Mouse (Mus musculus): ENCODE measurements around the gene Nod2. TPM values are rescaled to one million over a fixed set of nuclear protein-coding genes. Genes with fewer than 3 reads are reported as not detected.

The Nod2 gene
- polyA plus RNA-seq, 1 experiment from 2014 or later = 0.13 TPM

DNA sequence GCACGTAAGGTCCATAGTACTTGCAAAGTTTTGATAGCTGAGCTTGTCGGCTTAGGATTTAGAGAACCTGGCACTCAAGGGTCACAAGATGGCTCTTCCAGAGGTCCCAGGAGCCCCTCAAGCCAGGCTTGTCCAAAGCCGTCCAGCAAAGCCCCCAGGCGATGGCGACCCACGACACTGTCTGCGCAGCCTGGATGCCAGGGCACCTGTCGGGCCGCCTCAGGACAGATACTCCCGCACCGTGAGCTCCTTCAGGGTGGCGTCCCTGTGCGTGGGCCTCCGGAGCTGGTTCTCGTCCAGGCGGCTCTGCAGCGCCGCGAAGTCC is 20.2 kb upstream of the Nod2 start:
- Histone ChIP-seq H3K36me3 (ENCODE audit: control insufficient read depth, insufficient read depth, low read length) (no peaks in the 10 kb centered on the region), H3K27me3 (ENCODE audit: control insufficient read depth, insufficient read depth, low read length) (0 out of 2 replicates have a peak, but pooled peaks cover 9% of the 10 kb centered on the region), H3K9ac (replicated peaks; ENCODE audit: low read depth, low read length) (peak overlapping the region; percentile 45; the same call in 1 of the 2 replicates), H3K4me2 (replicated peaks; ENCODE audit: low read depth, low read length) (peak overlapping the region; percentile 78), H3K4me1 (ENCODE audit: control insufficient read depth, insufficient read depth, low read length) (no peaks in the 10 kb centered on the region), H3K9me3 (ENCODE audit: control insufficient read depth, low read depth, low read length) (no peaks in the 10 kb centered on the region), H3K4me3 (ENCODE audit: low read depth, low read length) (peak overlapping the region; percentile 42), H3K27ac (ENCODE audit: low read length) (no peak overlapping the region)
- WGBS = 11% methylated on average over 19 of the region's 19 CpGs
- ATAC-seq (ENCODE audit: insufficient number of reproducible peaks, insufficient read depth, low FRiP score, low read depth) = no peak; the same call in 1 of the 2 replicates

DNA sequence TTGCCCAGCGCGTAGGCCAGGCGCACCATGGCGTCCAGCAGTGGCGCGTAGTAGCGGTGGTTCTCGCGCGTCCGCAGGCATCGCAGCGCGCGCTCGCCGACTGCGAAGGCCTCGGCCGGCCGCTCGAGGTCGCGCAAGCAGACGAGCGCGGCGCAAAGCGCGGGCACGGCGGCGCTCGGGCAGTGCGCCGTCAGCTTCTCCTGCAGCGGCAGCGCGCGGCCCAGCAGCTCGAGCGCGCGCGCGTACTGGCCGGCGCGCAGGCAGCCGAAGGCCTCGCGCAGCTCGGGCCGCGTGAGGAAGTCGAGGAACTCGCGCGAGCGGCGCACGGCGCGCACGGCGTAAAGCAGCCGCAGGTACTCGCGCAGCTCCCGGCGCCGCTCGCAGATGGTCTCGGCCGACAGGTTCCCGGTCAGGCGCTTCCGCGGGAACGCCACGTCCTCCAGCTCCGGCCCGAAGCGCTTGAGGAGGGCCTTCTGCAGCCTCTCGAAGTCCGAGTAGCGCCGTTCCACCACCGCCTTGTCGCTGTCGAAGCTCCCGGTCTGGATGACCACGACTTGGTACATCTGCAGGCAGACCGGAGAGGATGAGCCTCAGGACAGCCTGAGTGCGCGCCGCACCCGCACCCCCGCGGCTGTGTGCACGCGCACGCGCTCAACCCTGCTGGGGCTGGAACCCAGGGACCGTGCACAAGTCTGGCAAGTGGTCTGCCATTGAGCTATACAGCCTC is 19.7 kb upstream of the Nod2 start:
- Histone ChIP-seq H3K27ac (ENCODE audit: low read length) (no peak overlapping the region), H3K4me2 (replicated peaks; ENCODE audit: low read depth, low read length) (peak overlapping the region; percentile 78), H3K36me3 (ENCODE audit: control insufficient read depth, insufficient read depth, low read length) (no peaks in the 10 kb centered on the region), H3K9me3 (ENCODE audit: control insufficient read depth, low read depth, low read length) (no peaks in the 10 kb centered on the region), H3K9ac (replicated peaks; ENCODE audit: low read depth, low read length) (peak overlapping the region; percentile 45; the same call in 1 of the 2 replicates), H3K4me3 (ENCODE audit: low read depth, low read length) (peak overlapping the region; percentile 42), H3K27me3 (ENCODE audit: control insufficient read depth, insufficient read depth, low read length) (0 out of 2 replicates have a peak, but pooled peaks cover 9% of the 10 kb centered on the region), H3K4me1 (ENCODE audit: control insufficient read depth, insufficient read depth, low read length) (no peaks in the 10 kb centered on the region)
- WGBS = under 1% methylated on average over 105 of the region's 105 CpGs
- peak; percentile 81 for ATAC-seq (ENCODE audit: insufficient number of reproducible peaks, insufficient read depth, low FRiP score, low read depth)

DNA sequence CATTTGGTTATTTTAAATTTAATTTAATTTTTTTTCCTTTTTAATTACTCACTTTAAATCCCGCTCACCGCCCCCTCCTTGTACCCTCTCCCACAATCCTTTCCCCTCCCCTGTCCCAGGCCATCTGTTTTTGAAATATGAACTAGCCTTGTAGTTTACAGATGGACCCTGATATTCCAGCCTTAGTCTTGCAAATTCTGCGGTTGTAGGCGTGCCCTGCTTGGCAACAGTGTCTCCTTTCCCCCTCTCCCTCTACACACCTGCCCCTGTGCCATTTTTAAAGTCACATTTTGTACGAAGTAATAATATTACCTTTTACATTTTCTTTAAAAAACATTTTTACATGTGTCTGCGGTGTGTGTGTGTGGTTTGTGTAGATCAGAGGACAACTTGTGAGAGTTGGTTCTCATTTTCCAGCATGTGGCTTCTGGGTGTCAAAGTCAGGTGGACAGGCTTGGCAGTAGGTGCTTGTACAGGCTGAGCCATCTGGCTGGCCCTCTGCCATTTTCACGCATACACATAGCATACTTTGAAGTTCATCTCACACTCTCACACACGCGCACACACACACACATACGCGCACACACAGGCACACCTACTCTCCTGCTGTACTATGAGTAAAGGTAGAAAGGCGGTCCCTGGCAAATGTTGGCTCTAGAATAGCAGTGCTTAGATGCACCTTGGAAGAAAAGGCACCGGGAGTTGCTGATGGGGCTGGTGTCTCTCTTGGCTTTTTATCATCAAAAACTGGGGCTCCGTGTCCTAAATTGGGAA is 18.9 kb upstream of the Nod2 start:
- Histone ChIP-seq H3K36me3 (ENCODE audit: control insufficient read depth, insufficient read depth, low read length) (no peaks in the 10 kb centered on the region), H3K4me2 (replicated peaks; ENCODE audit: low read depth, low read length) (peak overlapping the region; percentile 78), H3K4me3 (ENCODE audit: low read depth, low read length) (peak overlapping the region; percentile 42), H3K9me3 (ENCODE audit: control insufficient read depth, low read depth, low read length) (no peaks in the 10 kb centered on the region), H3K27me3 (ENCODE audit: control insufficient read depth, insufficient read depth, low read length) (0 out of 2 replicates have a peak, but pooled peaks cover 9% of the 10 kb centered on the region), H3K4me1 (ENCODE audit: control insufficient read depth, insufficient read depth, low read length) (no peaks in the 10 kb centered on the region), H3K27ac (ENCODE audit: low read length) (no peak overlapping the region), H3K9ac (replicated peaks; ENCODE audit: low read depth, low read length) (peak overlapping the region; percentile 45; the same call in 1 of the 2 replicates)
- ATAC-seq (ENCODE audit: insufficient number of reproducible peaks, insufficient read depth, low FRiP score, low read depth) = no peak
- 61% methylated on average over 14 of the region's 14 CpGs for WGBS

DNA sequence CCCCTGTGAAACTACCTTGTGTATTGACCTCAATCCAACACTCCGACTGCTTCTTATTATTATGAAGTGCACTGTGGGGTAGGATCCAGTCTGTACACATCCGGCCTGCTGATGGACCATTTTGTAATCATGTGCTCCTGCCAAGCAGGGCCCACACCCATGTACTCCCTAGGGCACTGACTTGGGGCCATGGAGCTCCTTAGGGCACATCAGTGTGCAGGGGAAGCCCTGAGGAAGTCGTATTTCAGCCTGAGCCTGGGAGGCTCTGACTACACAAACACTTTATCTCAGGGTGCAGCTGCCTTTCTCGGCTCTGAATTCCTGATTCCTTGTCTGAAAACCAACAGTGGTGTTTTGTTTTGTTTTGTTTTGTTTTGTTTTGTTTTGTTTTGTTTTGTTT is 16.9 kb upstream of the Nod2 start:
- H3K9ac ChIP-seq (replicated peaks; ENCODE audit: low read depth, low read length) = no peak overlapping the region
- H3K36me3 ChIP-seq (ENCODE audit: control insufficient read depth, insufficient read depth, low read length) = no peaks in the 10 kb centered on the region
- no peak overlapping the region for H3K4me2 ChIP-seq (replicated peaks; ENCODE audit: low read depth, low read length)
- ATAC-seq (ENCODE audit: insufficient number of reproducible peaks, insufficient read depth, low FRiP score, low read depth) = no peak
- H3K27ac ChIP-seq (ENCODE audit: low read length) = no peak overlapping the region
- no peaks in the 10 kb centered on the region for H3K4me1 ChIP-seq (ENCODE audit: control insufficient read depth, insufficient read depth, low read length)
- WGBS = 72% methylated on average over 4 of the region's 4 CpGs
- no peaks in the 10 kb centered on the region for H3K9me3 ChIP-seq (ENCODE audit: control insufficient read depth, low read depth, low read length)
- no peak overlapping the region for H3K4me3 ChIP-seq (ENCODE audit: low read depth, low read length)
- H3K27me3 ChIP-seq (ENCODE audit: control insufficient read depth, insufficient read depth, low read length) = 0 out of 2 replicates have a peak, but pooled peaks cover 9% of the 10 kb centered on the region

DNA sequence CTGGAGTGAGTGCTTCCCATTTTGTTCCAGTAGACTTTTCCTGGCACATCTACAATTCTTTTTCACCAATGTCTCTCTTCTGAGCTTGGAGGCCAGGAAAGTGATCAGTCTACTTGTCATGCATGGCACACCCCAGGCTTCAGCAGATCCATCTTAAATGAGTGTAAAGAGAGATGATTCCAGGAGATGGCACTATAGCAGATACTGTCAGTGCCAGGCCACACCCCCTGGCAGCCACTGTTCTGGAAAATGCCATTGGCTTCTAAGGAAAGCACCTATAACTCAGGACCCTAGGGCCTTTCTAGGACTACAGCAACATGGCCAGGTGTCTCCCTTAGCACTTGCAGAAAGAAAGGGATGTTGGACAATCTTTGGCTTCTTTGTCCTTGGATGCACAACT is 16.0 kb upstream of the Nod2 start:
- Histone ChIP-seq H3K4me3 (ENCODE audit: low read depth, low read length) (no peak overlapping the region), H3K27ac (ENCODE audit: low read length) (no peak overlapping the region), H3K4me1 (ENCODE audit: control insufficient read depth, insufficient read depth, low read length) (no peaks in the 10 kb centered on the region), H3K9ac (replicated peaks; ENCODE audit: low read depth, low read length) (no peak overlapping the region), H3K9me3 (ENCODE audit: control insufficient read depth, low read depth, low read length) (no peaks in the 10 kb centered on the region), H3K4me2 (replicated peaks; ENCODE audit: low read depth, low read length) (no peak overlapping the region), H3K27me3 (ENCODE audit: control insufficient read depth, insufficient read depth, low read length) (0 out of 2 replicates have a peak, but pooled peaks cover 9% of the 10 kb centered on the region), H3K36me3 (ENCODE audit: control insufficient read depth, insufficient read depth, low read length) (no peaks in the 10 kb centered on the region)
- ATAC-seq (ENCODE audit: insufficient number of reproducible peaks, insufficient read depth, low FRiP score, low read depth) = no peak

DNA sequence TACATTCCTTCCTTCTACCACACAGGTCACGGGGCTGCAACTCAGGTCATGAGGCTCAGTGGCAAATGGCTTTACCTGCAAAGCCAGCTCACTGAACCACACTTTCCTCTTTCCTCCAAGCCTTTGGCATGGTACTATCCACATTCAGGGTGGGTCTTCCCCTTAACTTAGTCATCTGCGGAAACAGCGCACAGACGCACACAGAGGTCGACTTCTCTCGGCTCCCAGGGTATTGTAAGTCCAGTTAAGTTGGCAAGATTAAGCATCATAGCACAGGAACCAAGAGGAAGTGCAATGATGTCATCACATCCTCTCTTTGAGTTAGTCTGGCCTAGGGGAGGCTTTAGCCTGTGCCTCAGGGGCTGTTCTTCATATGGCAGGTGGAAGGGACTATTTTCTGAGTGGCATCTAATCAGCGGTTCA is 13.8 kb upstream of the Nod2 start:
- ATAC-seq (ENCODE audit: insufficient number of reproducible peaks, insufficient read depth, low FRiP score, low read depth) = no peak
- H3K4me3 ChIP-seq (ENCODE audit: low read depth, low read length) = no peak overlapping the region
- no peak overlapping the region for H3K27ac ChIP-seq (ENCODE audit: low read length)
- H3K27me3 ChIP-seq (ENCODE audit: control insufficient read depth, insufficient read depth, low read length) = no peaks in the 10 kb centered on the region
- 75% methylated on average over 7 of the region's 7 CpGs for WGBS
- H3K36me3 ChIP-seq (ENCODE audit: control insufficient read depth, insufficient read depth, low read length) = no peaks in the 10 kb centered on the region
- no peaks in the 10 kb centered on the region for H3K9me3 ChIP-seq (ENCODE audit: control insufficient read depth, low read depth, low read length)
- no peak overlapping the region for H3K9ac ChIP-seq (replicated peaks; ENCODE audit: low read depth, low read length)
- no peak overlapping the region for H3K4me2 ChIP-seq (replicated peaks; ENCODE audit: low read depth, low read length)
- H3K4me1 ChIP-seq (ENCODE audit: control insufficient read depth, insufficient read depth, low read length) = no peaks in the 10 kb centered on the region

DNA sequence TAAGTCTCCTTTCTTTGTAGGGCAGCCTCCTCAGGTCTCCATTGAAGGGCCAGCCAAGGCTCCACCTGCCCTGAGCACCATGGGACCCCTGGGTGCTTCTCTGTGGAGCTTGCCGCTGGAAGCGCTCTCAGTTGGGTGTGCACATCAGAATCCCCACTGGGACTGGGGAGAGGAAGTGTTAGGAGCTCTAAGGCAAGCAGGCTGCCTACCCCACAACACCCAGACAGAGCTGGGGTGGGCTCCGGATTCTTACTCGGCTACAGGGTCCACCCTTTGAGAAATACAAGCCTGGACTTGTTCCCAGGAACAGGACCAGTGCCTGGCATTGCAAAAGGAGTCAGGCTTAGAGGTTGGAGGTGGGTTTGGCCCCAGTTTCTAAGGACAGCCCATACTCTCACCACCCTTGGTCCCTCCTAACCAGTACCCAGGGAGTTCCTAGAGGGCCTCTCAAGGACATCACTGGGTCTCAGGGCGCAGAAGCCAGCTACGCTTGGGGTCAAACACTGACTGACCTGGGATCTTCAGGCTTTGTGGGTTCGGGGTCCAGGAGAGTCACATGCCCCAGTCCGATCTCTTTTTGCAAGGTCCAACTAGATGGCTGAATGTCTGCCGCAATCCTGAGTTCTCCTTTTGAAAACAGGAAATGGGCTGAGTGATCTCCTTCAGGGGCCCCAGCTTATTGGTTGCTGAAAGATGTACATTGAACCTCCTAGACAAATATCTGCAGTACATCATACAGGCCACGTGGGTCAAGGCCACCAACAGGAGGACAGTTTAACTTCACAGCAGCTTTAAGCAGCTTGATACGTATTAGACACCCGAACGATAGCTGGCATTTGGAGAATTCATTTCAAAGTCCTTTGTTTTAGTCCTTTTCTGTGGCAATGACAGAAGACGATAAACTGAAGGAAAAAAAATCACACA is 11.4 kb upstream of the Nod2 start, which contains the start of gene Snx20:
Gene Snx20, minus strand, starts transcription at position 655 of the 924 bp plus-strand sequence.
- H3K4me1 ChIP-seq (ENCODE audit: control insufficient read depth, insufficient read depth, low read length) = no peaks in the 10 kb centered on the region
- H3K36me3 ChIP-seq (ENCODE audit: control insufficient read depth, insufficient read depth, low read length) = no peaks in the 10 kb centered on the region
- no peaks in the 10 kb centered on the region for H3K27me3 ChIP-seq (ENCODE audit: control insufficient read depth, insufficient read depth, low read length)
- no peak within 1 kb of the TSS for H3K4me3 ChIP-seq (ENCODE audit: low read depth, low read length)
- H3K4me2 ChIP-seq (replicated peaks; ENCODE audit: low read depth, low read length) = no peak within 1 kb of the TSS
- H3K9ac ChIP-seq (replicated peaks; ENCODE audit: low read depth, low read length) = no peak within 1 kb of the TSS
- H3K9me3 ChIP-seq (ENCODE audit: control insufficient read depth, low read depth, low read length) = no peaks in the 10 kb centered on the region
- ATAC-seq (ENCODE audit: insufficient number of reproducible peaks, insufficient read depth, low FRiP score, low read depth) = no peak
- H3K27ac ChIP-seq (ENCODE audit: low read length) = no peak within 1 kb of the TSS
- 75% methylated on average over 14 of the region's 14 CpGs for WGBS
